Mouse (Mus musculus) liver, postnatal 0 days (tissue): ENCODE results near the gene Cask. TPM values are rescaled to one million over a fixed set of nuclear protein-coding genes. Genes with fewer than 3 reads are reported as not detected.
A peak's percentile ranks its signal among the peaks of the same experiment; 100 is the strongest.

Source experiments
- ATAC-seq: fragments of 200-750 bp; cut with Nextera tagmentation; 2 replicates; pipeline ENCODE4 v1.8.0; 2017; ENCODE audit warnings: mild to moderate bottlenecking, moderate library complexity
- DNase-seq: peaks from one replicate; pipeline ENCODE4 v3.0.0-alpha.2; 2016
- H3K27ac ChIP-seq: fragments of 300-500 bp; sonication (generic); 2 replicates; pipeline ENCODE4 v1.5.1; 2014; ENCODE audit warnings: antibody characterized with exemption, moderate library complexity, mild to moderate bottlenecking, low read depth
- H3K27me3 ChIP-seq: fragments of 300-500 bp; sonication (generic); 2 replicates; pipeline ENCODE4 v1.6.1; 2014; ENCODE audit warnings: low read length, control low read depth, mixed read lengths; ENCODE audit not compliant: insufficient read depth
- H3K36me3 ChIP-seq: fragments of 300-500 bp; sonication (generic); replicated peaks from 2 replicates; pipeline ENCODE4 v1.6.1; 2014; ENCODE audit warnings: mild to moderate bottlenecking, control low read depth, low read length, moderate library complexity, mixed read lengths; ENCODE audit not compliant: insufficient read depth
- H3K4me1 ChIP-seq: fragments of 300-500 bp; sonication (generic); 2 replicates; pipeline ENCODE4 v1.6.1; 2014; ENCODE audit warnings: antibody characterized with exemption, mild to moderate bottlenecking, control low read depth; ENCODE audit not compliant: insufficient read depth
- H3K4me2 ChIP-seq: fragments of 300-500 bp; sonication (generic); 2 replicates; pipeline ENCODE4 v1.6.1; 2014; ENCODE audit warnings: low read depth, mild to moderate bottlenecking, low read length, moderate library complexity, mixed read lengths
- H3K4me3 ChIP-seq: fragments of 300-500 bp; sonication (generic); 2 replicates; pipeline ENCODE4 v1.5.1; 2014; ENCODE audit warnings: low read depth, low read length
- H3K9ac ChIP-seq: fragments of 300-500 bp; sonication (generic); replicated peaks from 2 replicates; pipeline ENCODE4 v1.6.1; 2014; ENCODE audit warnings: mild to moderate bottlenecking, moderate library complexity
- H3K9me3 ChIP-seq: fragments of 300-500 bp; sonication (generic); 2 replicates; pipeline ENCODE4 v1.6.1; 2016; ENCODE audit warnings: mild to moderate bottlenecking, control low read depth, low read length, mixed read lengths
- CTCF ChIP-seq: sonication (generic); IDR thresholded peaks from 2 replicates; pipeline ENCODE4 v1.5.1; 2016; ENCODE audit warnings: antibody characterized with exemption, low read depth
- EP300 ChIP-seq: IDR thresholded peaks from 2 replicates; pipeline ENCODE4 v1.6.1; 2016; ENCODE audit warnings: antibody characterized with exemption, low read depth, mild to moderate bottlenecking
- WGBS: fragments of 180-500 bp; shearing (Covaris S2); extraction: QIAGEN DNeasy Blood & Tissue Kit; methylation state at CpG from one replicate; pipeline ENCODE4 v1.1.7; 2014; ENCODE audit not compliant: insufficient replicate concordance; 5-methylcytosine and 5-hydroxymethylcytosine counted together
- polyA plus RNA-seq: library from polyadenylated mRNA; unstranded; fragments of >200 nt; fragmentation: Nextera tagmentation; extraction: Ambion mirVana; gene quantifications from 2 replicates; pipeline ENCODE4 v1.2.1, GENCODE M21; 2015

The Cask gene
- polyA plus RNA-seq, 1 experiment from 2014 or later: 1.9 TPM

DNA sequence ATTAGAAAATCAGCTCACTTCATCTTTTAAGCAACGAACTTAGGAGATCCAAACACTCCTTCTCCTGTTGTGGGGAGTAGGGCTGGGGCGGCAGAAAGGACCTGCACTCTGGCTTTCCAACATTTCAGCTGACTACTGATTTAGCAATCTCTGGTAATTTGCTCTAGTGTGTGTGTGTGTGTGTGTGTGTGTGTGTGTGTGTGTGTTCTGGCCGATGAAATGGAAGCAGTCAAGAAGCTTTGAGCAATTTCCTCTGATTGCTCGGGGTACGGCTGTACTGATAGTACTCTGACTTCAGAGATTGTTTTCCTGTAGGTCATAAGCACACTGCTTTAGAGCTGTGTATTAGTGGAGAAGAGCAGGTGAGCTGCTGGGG is 331.8 kb downstream of the Cask start:
- no peak for TF ChIP-seq CTCF
- TF ChIP-seq EP300: no peak
- no peaks in the 10 kb centered on the region for H3K36me3 ChIP-seq
- no peak overlapping the region for H3K4me3 ChIP-seq
- 52% methylated on average over 5 of the region's 5 CpGs for WGBS
- DNase-seq (no peak), ATAC-seq (no peak)
- H3K4me1 ChIP-seq: no peaks in the 10 kb centered on the region
- H3K27me3 ChIP-seq: no peaks in the 10 kb centered on the region
- H3K4me2 ChIP-seq: no peak overlapping the region
- no peak overlapping the region for H3K9ac ChIP-seq
- H3K27ac ChIP-seq: no peak overlapping the region
- H3K9me3 ChIP-seq: no peaks in the 10 kb centered on the region

DNA sequence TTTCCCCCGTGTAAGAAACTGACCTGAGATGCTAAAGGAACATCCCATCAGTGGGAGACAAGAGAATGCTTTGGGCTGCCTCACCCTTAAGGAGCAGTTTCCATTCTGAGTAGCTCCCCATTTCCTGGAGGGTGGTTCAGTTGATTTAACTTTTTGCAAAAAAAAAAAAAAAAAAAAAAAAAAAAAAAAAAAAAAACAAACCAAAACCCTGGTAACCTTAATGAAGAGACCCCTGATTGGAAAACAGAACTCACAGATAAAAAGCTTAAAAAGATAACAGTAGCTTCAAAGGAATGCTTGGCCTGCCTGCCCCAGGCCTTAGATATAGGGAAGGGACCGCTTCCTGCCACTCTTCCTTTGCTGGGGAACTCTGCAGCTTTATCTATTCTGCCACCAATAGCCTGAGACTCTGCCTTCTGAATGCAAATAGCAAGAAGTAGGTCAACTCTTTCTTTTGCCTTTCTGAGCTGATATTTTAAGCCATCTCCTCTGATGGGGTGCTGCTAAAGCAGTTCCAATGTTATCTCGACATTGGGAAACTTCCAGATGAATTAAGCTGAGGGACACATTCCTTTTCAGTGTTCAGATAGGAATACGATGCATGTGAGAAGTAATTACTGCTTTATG is 332.3 kb downstream of the Cask start:
- Histone ChIP-seq H3K4me2 (no peak overlapping the region), H3K4me3 (no peak overlapping the region), H3K27me3 (no peaks in the 10 kb centered on the region), H3K36me3 (no peaks in the 10 kb centered on the region), H3K27ac (no peak overlapping the region), H3K9ac (no peak overlapping the region), H3K4me1 (no peaks in the 10 kb centered on the region), H3K9me3 (no peaks in the 10 kb centered on the region)
- TF ChIP-seq CTCF (no peak), EP300 (no peak)
- DNase-seq (no peak), ATAC-seq (no peak)
- 62% methylated on average over 4 of the region's 4 CpGs for WGBS

DNA sequence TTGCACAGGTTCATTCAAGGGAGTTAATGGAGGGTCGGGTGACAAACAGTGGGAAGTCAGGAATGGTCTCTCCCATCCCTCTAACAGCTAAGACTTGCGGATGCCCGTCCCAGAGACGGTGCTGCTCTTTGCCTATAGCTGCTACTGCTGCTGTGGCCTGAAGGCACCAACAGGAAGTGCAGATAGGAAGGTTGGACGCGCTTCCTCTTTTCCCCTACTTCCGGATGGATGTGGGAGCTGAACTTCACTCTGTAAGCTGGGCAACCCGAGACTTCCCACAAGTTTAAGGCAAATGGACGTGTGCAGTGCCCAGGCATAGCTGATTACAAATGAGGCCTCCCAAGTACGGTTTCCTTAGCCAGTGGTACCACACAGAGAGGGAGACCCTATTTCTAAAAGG is 333.1 kb downstream of the Cask start:
- Histone ChIP-seq H3K27ac (no peak overlapping the region), H3K9me3 (no peaks in the 10 kb centered on the region), H3K4me1 (no peaks in the 10 kb centered on the region), H3K27me3 (no peaks in the 10 kb centered on the region), H3K36me3 (no peaks in the 10 kb centered on the region), H3K9ac (no peak overlapping the region), H3K4me2 (no peak overlapping the region), H3K4me3 (no peak overlapping the region)
- 43% methylated on average over 10 of the region's 10 CpGs for whole genome bisulfite sequencing
- TF ChIP-seq EP300 (no peak), CTCF (no peak)
- DNase-seq: no peak
- no peak for ATAC-seq

DNA sequence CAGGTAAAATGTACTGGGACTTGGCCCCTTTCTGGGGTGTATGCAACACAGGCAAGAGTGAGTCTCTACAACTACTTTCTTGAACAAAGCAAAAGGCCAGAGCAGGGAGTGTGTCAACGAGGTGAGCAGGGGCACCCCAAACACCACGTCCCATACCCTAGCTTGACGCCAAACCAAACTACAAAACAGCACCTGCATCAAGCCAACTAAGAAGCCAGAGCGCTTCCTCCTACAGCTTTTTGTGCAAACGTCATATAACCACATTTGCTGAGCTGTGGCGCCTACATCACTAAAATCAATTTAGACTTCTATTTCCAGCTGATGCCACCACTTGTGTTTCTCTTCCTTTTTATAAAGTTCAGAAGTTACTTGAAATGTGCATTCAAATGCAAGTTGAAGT is 334.7 kb downstream of the Cask start:
- H3K9ac ChIP-seq: no peak overlapping the region
- H3K4me2 ChIP-seq: no peak overlapping the region
- H3K4me3 ChIP-seq: no peak overlapping the region
- DNase-seq (no peak), ATAC-seq (no peak)
- H3K27me3 ChIP-seq: no peaks in the 10 kb centered on the region
- no peaks in the 10 kb centered on the region for H3K36me3 ChIP-seq
- TF ChIP-seq CTCF (no peak), EP300 (no peak)
- no peaks in the 10 kb centered on the region for H3K4me1 ChIP-seq
- no peak overlapping the region for H3K27ac ChIP-seq
- WGBS: 64% methylated on average over 6 of the region's 6 CpGs
- no peaks in the 10 kb centered on the region for H3K9me3 ChIP-seq

DNA sequence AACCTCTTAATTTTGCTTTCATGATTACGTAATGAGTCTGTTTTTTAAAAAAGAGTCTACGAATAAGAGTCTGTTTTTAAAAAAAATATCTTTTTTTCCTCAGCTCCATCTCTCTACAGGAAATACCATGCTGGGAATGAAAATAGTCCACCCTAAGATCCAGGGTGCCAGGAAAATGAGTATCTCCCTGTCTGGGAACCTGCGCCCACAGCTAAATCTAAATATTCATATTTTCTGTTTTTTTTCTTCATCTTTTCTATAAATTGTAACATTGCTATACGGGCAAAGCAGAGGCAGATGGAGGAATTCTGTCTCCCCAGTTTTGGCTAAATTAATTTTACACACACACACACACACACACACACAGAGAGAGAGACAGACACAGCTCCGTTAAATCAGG is 337.3 kb downstream of the Cask start:
- Histone ChIP-seq H3K27me3 (no peaks in the 10 kb centered on the region), H3K4me3 (no peak overlapping the region), H3K9ac (no peak overlapping the region), H3K4me1 (no peaks in the 10 kb centered on the region), H3K36me3 (no peaks in the 10 kb centered on the region), H3K27ac (no peak overlapping the region), H3K9me3 (no peaks in the 10 kb centered on the region), H3K4me2 (no peak overlapping the region)
- TF ChIP-seq EP300 (no peak), CTCF (no peak)
- DNase-seq (no peak), ATAC-seq (no peak)
- 81% methylated on average over 5 of the region's 5 CpGs for WGBS

DNA sequence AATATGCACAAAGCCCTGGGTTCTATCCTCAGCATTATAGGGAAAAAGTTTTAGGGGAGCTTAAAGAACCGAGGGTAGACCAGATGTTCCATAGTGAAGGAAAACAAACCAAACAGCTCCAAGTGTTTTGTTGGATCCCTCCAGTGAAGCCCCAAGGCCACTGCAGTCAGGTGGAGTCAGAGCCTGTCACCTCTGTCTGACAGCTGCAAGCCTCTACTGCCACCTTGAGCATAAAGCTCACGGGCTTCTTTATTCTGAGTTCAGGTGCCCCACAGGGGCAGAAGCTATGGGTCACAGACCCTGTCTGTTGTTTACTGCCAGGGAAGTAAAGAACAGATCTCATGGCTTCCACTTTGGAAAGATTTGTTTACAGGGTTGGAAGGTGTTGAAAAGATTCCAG is 338.0 kb downstream of the Cask start:
- H3K4me1 ChIP-seq: no peaks in the 10 kb centered on the region
- no peak for ATAC-seq

DNA sequence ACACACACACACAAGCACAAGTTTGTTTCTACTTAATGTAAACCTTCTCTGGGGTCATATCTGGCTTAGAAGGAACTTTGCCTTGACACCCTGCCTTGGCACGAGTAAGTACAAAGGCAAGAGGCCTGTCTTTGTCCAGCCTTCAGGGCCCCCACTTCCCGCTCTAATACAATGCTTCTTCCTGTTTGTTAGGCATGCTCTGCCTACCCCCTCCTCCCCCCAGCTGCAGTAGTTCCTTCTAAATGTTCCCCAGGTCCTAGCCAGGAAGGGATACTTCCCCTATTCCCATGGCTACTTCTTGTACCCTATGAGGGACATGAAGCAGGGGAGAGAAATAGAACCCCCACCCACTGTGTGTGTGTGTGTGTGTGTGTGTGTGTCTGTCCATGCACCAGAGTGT is 344.8 kb downstream of the Cask start:
- no peaks in the 10 kb centered on the region for H3K36me3 ChIP-seq
- no peak overlapping the region for H3K4me2 ChIP-seq
- no peaks in the 10 kb centered on the region for H3K27me3 ChIP-seq
- no peak for TF ChIP-seq EP300
- no peak for TF ChIP-seq CTCF
- ATAC-seq: peak; percentile 53; the same call in 1 of the 2 replicates
- no peak overlapping the region for H3K27ac ChIP-seq
- H3K9me3 ChIP-seq: no peaks in the 10 kb centered on the region
- H3K4me1 ChIP-seq: no peaks in the 10 kb centered on the region
- H3K4me3 ChIP-seq: no peak overlapping the region
- 56% methylated on average over 2 of the region's 2 CpGs for WGBS
- DNase-seq: peak; percentile 12
- no peak overlapping the region for H3K9ac ChIP-seq

More for the DNA sequence above, 338.0 kb downstream of the Cask start:
- Histone ChIP-seq H3K4me3 (no peak overlapping the region), H3K27me3 (no peaks in the 10 kb centered on the region), H3K4me2 (no peak overlapping the region), H3K9ac (no peak overlapping the region), H3K27ac (no peak overlapping the region), H3K9me3 (no peaks in the 10 kb centered on the region), H3K36me3 (no peaks in the 10 kb centered on the region)
- TF ChIP-seq EP300: no peak
- TF ChIP-seq CTCF: peak; percentile 51
- DNase-seq: no peak
- 58% methylated on average over 2 of the region's 2 CpGs for WGBS
